Mouse (Mus musculus) lung, adult 2 months (tissue): ENCODE data around the gene C3ar1. TPM values are rescaled to one million over a fixed set of nuclear protein-coding genes. Genes with fewer than 3 reads are reported as not detected.
A peak's percentile ranks its signal among the peaks of the same experiment; 100 is the strongest.

Experiments used
- DNase-seq: peaks from one replicate; pipeline ENCODE4 v3.0.0; 2022
- H3K4me1 ChIP-seq: fragments of 200-500 bp; 2 replicates; pipeline ENCODE4 v1.6.1; 2011; ENCODE audit warnings: low read length; ENCODE audit not compliant: control insufficient read depth, insufficient read depth
- H3K4me3 ChIP-seq: fragments of 200-500 bp; replicated peaks from 2 replicates; pipeline ENCODE3; 2011; ENCODE audit warnings: low read depth, mild to moderate bottlenecking, control low read depth, low read length; ENCODE audit errors: extremely low read depth
- CTCF ChIP-seq: fragments of 200-500 bp; IDR thresholded peaks from 2 replicates; pipeline ENCODE4 v1.5.1; 2011; ENCODE audit warnings: mild to moderate bottlenecking, low read length, control low read depth; ENCODE audit not compliant: insufficient read depth
- POLR2A ChIP-seq: fragments of 200-500 bp; IDR thresholded peaks from 2 replicates; pipeline ENCODE4 v1.6.1; 2011; ENCODE audit warnings: low read depth, mild to moderate bottlenecking, control low read depth, low read length, borderline replicate concordance; ENCODE audit errors: extremely low read depth
- WGBS: fragments of 180-500 bp; shearing (Covaris S2); methylation state at CpG from one replicate; pipeline ENCODE4 v1.1.7; 2018; 5-methylcytosine and 5-hydroxymethylcytosine counted together
- polyA plus RNA-seq: library from polyadenylated mRNA; depleted of rRNA; stranded (reverse); fragments of >200 nt; gene quantifications from 2 replicates; pipeline ENCODE4 v1.2.3, GENCODE M21; 2012

C3ar1 gene
- polyA plus RNA-seq, 1 experiment, result 3.7 TPM

GRCm38 (mm10) chr6:122872800-122873199, 16.8 kb upstream of the C3ar1 start:
- WGBS, result 84% methylated on average over 5 of the region's 5 CpGs
- no peak for DNase-seq
- no peak for TF ChIP-seq POLR2A
- no peak for TF ChIP-seq CTCF
- Histone ChIP-seq H3K4me3 (no peak overlapping the region), H3K4me1 (peaks cover 8% of the 10 kb centered on the region)

- WGBS, result 73% methylated on average over 11 of the region's 11 CpGs
- Histone ChIP-seq H3K4me1 (no peaks in the 10 kb centered on the region), H3K4me3 (no peak overlapping the region)
- no peak for TF ChIP-seq CTCF
- TF ChIP-seq POLR2A, result no peak
- no peak for DNase-seq
These were observed 13.9 kb upstream of the C3ar1 start for GRCm38 (mm10) chr6:122869846-122870245.

- DNase-seq, result no peak
These were observed 12.0 kb upstream of the C3ar1 start for GRCm38 (mm10) chr6:122867914-122868313.

GRCm38 (mm10) chr6:122862871-122863270, 6.9 kb upstream of the C3ar1 start:
- WGBS, result 79% methylated on average over 1 of the region's 1 CpGs
- no peak overlapping the region for H3K4me3 ChIP-seq
- no peak for TF ChIP-seq CTCF
- TF ChIP-seq POLR2A, result no peak
- no peaks in the 10 kb centered on the region for H3K4me1 ChIP-seq
- DNase-seq, result no peak

More at GRCm38 (mm10) chr6:122867914-122868313, 12.0 kb upstream of the C3ar1 start:
- peak; percentile 15; the same call in 1 of the 2 replicates for TF ChIP-seq CTCF
- TF ChIP-seq POLR2A, result no peak
- Histone ChIP-seq H3K4me1 (no peaks in the 10 kb centered on the region), H3K4me3 (no peak overlapping the region)
- WGBS, result 45% methylated on average over 4 of the region's 4 CpGs

DNA sequence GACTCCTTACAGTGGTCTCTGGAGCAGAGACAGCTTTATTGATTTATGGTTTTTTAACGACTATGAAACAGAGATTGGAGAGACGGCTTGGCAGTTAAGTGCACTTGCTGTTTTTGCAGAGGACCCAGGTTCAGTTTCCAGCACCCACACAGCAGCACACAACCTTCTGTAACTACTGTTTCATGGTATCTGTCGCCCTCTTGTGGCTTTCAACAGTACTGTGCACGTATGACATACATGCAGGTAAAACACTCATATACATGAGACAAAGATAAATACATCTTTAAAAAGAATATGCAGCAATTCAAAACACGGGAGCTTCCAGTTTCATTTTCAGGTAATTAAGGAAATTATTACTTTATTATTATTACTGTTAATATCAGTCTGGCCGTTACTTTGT, 6.5 kb upstream of the C3ar1 start:
- Histone ChIP-seq H3K4me1 (no peaks in the 10 kb centered on the region), H3K4me3 (no peak overlapping the region)
- TF ChIP-seq POLR2A, result no peak
- TF ChIP-seq CTCF, result no peak
- DNase-seq, result no peak
- 70% methylated on average over 6 of the region's 6 CpGs for WGBS

GRCm38 (mm10) chr6:122854552-122854951, 1.4 kb downstream of the C3ar1 start:
- Histone ChIP-seq H3K4me3 (no peak overlapping the region), H3K4me1 (no peaks in the 10 kb centered on the region)
- no peak for DNase-seq
- 70% methylated on average over 12 of the region's 12 CpGs for WGBS
- TF ChIP-seq POLR2A (no peak), CTCF (no peak)

DNA sequence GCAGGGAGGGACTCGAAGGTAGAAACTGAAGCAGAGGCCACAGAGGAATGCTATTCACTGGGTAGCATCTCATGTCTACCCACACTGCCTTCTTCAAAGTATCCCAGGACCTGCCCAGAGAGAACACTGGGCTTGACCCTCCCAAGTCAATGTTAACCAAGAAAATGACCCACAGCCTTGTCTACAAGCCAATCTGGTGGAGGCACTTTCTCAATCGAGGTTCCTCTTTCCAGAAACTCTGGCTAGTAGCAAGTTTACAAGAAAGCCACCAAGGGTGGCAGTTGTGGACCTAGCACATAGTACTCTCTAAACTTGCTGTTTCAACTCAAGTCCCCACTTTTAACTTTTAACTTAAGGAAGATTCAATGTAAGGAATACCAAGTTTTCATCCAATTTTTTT, 3.3 kb downstream of the C3ar1 start:
- no peak overlapping the region for H3K4me3 ChIP-seq
- TF ChIP-seq CTCF (no peak), POLR2A (no peak)
- H3K4me1 ChIP-seq, result no peaks in the 10 kb centered on the region
- 57% methylated on average over 2 of the region's 2 CpGs for WGBS
- no peak for DNase-seq

DNA sequence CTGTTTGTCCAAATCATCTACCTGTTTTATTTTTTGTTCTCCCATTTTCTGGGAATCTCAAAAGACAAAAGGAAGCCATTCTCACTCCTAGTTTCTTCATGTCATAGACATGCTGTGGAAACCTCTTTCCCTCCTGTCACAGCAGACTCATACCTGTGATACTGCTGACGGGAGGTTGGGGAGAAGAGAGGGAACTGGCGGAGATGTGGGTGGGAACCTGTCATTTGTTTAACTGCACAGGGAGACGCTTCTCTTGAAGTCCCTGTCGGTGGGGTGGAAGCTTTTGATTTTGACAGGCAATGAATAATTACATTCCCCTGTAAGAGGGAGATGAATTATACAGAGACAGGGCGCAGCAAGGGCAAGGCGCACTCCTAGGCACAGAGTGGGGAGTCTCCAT, 12.2 kb downstream of the C3ar1 start:
- Histone ChIP-seq H3K4me3 (no peak overlapping the region), H3K4me1 (no peaks in the 10 kb centered on the region)
- no peak for TF ChIP-seq POLR2A
- TF ChIP-seq CTCF, result no peak
- 72% methylated on average over 6 of the region's 6 CpGs for WGBS
- no peak for DNase-seq

DNA sequence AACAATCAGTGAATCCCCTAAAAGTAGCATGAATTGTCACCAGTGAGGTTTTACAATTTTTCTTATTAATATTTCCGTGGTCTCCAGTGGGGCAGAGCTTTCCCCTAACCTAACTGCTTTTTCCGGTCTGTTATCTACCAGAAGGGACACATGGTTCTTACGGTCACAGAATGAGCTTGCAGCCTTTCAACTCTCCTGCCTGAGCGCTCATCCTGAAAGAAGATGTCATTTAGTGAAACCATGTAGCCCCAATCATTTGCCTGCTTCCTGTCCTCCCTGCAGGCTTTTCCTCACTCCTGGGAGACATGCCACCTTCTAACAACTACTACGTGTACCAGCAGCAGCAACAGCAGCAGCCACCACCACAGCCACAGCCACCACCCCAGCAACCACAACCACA, 18.4 kb downstream of the C3ar1 start:
- no peak overlapping the region for H3K4me3 ChIP-seq
- DNase-seq, result no peak
- no peaks in the 10 kb centered on the region for H3K4me1 ChIP-seq
- TF ChIP-seq CTCF (no peak), POLR2A (no peak)
- 91% methylated on average over 5 of the region's 5 CpGs for WGBS

GRCm38 (mm10) chr6:122836974-122837373, 19.0 kb downstream of the C3ar1 start:
- TF ChIP-seq POLR2A (no peak), CTCF (no peak)
- 100% methylated on average over 3 of the region's 3 CpGs for WGBS
- Histone ChIP-seq H3K4me1 (no peaks in the 10 kb centered on the region), H3K4me3 (no peak overlapping the region)
- no peak for DNase-seq

- 72% methylated on average over 4 of the region's 4 CpGs for WGBS
- H3K4me1 ChIP-seq, result no peaks in the 10 kb centered on the region
- H3K4me3 ChIP-seq, result no peak overlapping the region
- no peak for TF ChIP-seq POLR2A
- TF ChIP-seq CTCF, result peak; percentile 66
- DNase-seq, result peak; percentile 43
These were observed 21.6 kb downstream of the C3ar1 start for GRCm38 (mm10) chr6:122834365-122834764.
